In the genomic region with DNA sequence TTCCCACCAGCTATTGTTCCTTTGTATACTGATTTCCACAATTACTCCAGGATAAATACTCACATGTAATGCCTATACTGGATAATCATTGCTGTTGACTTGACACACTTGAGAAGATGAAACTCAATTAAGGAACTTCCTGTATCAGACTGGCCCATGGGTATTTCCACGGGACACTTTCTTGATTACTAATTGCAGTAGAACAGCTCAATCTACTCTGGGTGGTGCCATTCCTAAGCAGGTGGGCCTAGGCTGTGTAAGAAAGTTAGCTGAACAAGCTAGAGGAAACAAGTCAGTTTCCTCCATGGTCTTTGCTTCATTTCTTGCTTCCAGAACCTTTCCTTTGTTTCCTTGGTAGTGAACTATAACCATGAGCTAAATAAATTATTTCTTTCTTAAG, we compare ENCODE assay signal across 16 mouse cellular contexts.
"Had no signal": no experiment of that assay in that cellular context is flagged by ENCODE, and none has a peak within 500 bp of the region (broad histone marks: within the 10 kb centered on the region; RNA-seq: fewer than 3 reads in every experiment).

No protein-coding gene starts in this region.

- H3K4me1 ChIP-seq: neural tube, embryonic 13.5 days; neural tube, embryonic 15.5 days; stomach, embryonic 15.5 days had no signal

- H3K27ac ChIP-seq: neural tube, embryonic 13.5 days; neural tube, embryonic 15.5 days; stomach, embryonic 15.5 days; stomach, postnatal 0 days had no signal

- H3K9ac ChIP-seq: neural tube, embryonic 13.5 days; neural tube, embryonic 15.5 days; stomach, embryonic 15.5 days had no signal

- H3K4me3 ChIP-seq: neural tube, embryonic 13.5 days; neural tube, embryonic 15.5 days; stomach, embryonic 15.5 days had no signal

- H3K9me3 ChIP-seq: neural tube, embryonic 13.5 days; neural tube, embryonic 15.5 days; stomach, embryonic 15.5 days had no signal

- DNase-seq: retina, postnatal 1 day; right cerebral cortex, adult 18-20 months; right cerebral cortex, postnatal 14 days; right cerebral cortex, postnatal 25 days; right cerebral cortex, postnatal 4 days; spleen, adult 18-20 months; thymus, adult 18-20 months; thymus, adult 2 months; thymus, postnatal 14 days; thymus, postnatal 25 days; thymus, postnatal 36 days; thymus, postnatal 4 days had no signal

- H3K27me3 ChIP-seq: neural tube, embryonic 13.5 days; neural tube, embryonic 15.5 days; stomach, embryonic 15.5 days had no signal

- H3K36me3 ChIP-seq: neural tube, embryonic 13.5 days; neural tube, embryonic 15.5 days; stomach, embryonic 15.5 days had no signal

- H3K4me2 ChIP-seq: neural tube, embryonic 13.5 days; neural tube, embryonic 15.5 days; stomach, embryonic 15.5 days had no signal
